Mouse (Mus musculus): ENCODE results near the gene Pex6. TPM values are rescaled to one million over a fixed set of nuclear protein-coding genes. Genes with fewer than 3 reads are reported as not detected.

Pex6 gene
- total RNA-seq, 4 experiments from 2014 or later: 43.0 to 46.5 (median 45.4) TPM

DNA sequence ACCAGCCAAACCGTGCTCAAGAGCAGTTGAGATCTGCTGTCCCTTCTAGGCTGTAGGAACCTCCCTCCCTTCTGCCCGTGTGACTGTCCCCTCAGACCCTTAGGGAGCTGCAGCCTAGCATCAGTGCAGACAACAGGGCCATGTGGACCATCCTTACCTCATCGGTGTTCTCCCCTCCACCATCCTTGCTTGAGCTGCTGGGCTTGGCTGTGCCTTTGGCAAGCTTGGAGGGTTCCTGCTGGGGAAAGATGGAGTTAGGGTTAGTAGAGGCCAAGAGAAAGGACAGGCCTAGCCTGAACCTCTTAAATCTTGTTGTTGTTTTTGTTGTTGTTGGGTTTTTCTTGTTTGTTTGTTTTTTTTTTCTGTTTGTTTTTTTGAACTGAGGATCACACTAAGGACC is 11.4 kb upstream of the Pex6 start:
- DNase-seq (ENCODE audit: low spot score in 2 of 2): no peak

- DNase-seq (ENCODE audit: low spot score in 2 of 2): no peak
These were observed 9.8 kb upstream of the Pex6 start for GRCm38 (mm10) chr17:46701489-46701888.

DNA sequence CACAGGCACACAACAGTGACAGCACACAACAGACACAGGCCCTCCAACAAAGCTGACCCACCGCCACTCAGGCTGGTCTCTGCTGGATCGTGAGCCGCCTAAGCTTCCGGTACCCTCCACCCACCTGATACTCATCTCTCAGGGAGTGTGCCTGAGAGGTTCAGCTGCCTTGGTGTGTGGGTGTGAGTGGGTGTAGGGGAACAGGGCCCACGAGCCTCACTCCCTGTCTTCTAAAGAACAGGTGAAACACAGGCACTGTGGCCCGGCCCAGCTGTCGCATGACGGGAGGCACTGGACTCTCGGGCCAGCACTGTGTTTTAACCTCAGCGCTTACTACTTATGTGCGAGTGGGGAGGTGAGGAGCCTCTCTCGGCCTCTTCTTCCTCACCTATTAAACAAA is 9.2 kb upstream of the Pex6 start:
- DNase-seq (ENCODE audit: low spot score in 2 of 2): no peak

GRCm38 (mm10) chr17:46702506-46702905 is 8.8 kb upstream of the Pex6 start:
- no peak for DNase-seq (ENCODE audit: low spot score in 2 of 2)

- DNase-seq (ENCODE audit: low spot score in 2 of 2): no peak
These were observed 7.0 kb upstream of the Pex6 start for GRCm38 (mm10) chr17:46703971-46704886.

GRCm38 (mm10) chr17:46704887-46705835 is 6.1 kb upstream of the Pex6 start, which contains the start of gene Ppp2r5d:
Gene Ppp2r5d, minus strand, starts transcription at chr17:46705111.
- DNase-seq (ENCODE audit: low spot score in 2 of 2): peak; percentile 91 to 97

DNA sequence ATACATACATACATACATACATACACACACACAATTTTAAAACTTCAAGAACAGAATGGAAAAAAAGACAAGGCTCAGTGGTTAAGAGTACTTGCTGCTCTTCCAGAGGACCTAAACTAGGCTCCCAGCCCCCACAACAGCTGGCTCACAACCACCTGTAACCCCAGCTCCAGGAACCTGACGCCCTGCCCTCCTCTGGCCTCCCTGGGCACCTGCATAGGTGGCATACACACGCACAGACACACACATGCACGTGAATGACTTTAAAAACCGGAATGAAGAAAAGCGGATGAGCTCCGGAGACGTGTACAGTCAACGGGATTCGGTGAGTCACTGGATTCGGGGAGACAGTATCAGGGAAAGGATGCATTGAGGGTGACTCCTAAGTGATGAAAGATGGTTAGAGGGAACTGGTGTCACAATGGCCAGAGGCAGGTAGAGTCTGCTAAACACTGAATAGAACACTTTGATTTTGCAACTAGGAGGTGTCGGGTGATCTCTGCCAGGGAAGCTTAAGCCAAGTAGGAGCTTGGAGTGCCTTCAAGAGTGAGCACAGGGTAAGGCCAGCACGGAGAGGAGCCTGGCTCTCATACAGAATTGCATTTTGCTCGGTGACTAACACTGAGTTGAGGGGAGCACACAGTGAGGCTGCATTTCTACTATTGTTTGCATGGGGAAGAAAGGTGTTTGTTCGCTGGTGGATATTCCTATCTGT is 4.7 kb upstream of the Pex6 start:
- no peak for DNase-seq (ENCODE audit: low spot score in 2 of 2)

DNA sequence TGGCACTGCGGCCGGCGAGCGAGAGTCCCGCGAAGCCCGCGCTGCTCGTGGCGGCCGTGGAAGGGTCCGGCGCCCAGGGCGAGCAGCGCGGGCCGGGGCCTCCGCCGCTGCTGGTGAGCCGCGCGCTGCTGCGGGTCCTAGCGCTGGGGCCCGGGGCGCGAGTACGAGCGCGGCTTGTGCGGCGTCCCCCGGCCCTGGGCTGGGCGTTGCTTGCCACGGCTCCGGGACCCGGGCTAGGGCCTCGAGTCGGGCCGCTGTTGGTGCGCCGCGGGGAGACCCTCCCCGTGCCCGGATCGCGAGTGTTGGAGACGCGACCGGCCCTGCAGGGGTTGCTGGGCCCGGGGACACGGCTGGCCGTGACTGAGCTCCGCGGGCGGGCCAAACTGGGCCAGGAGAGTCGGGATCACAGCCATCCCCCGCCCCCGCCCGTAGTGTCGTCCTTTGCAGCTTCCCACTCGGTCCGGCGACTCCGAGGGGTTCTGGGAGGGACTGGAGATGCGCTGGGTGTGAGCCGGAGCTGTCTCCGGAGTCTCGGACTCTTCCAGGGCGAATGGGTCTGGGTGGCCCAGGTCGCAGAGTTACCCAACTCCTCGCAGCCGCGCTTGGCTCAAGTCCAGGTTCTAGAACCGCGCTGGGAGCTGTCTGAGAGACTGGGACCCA is 479 bp downstream of the Pex6 start:
- no peak for DNase-seq (ENCODE audit: low spot score in 2 of 2)

GRCm38 (mm10) chr17:46712442-46712841 is 1.2 kb downstream of the Pex6 start:
- DNase-seq (ENCODE audit: low spot score in 2 of 2): no peak

DNA sequence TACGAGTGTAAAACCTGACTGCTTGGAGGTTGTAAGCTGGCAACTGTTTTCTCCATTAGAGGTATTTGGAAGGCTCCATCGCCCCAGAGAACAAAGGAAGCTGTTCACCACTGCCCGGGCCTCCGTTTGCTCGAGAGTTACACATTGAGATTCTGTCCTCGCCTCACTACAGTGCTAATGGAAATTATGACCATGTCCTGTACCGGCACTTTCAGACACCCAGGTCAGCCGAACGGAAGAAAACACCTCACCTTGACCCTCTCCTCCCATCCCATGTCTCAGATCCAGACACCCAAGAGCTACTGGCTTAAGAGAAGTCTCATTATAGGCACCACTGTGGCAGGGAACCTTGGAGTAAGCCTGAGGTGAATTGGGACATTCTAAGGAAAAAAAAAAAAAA is 2.6 kb downstream of the Pex6 start:
- DNase-seq (ENCODE audit: low spot score in 2 of 2): no peak

- DNase-seq (ENCODE audit: low spot score in 2 of 2): no peak
These were observed 3.7 kb downstream of the Pex6 start for GRCm38 (mm10) chr17:46714756-46715481.

- no peak for DNase-seq (ENCODE audit: low spot score in 2 of 2)
These were observed 9.8 kb downstream of the Pex6 start for GRCm38 (mm10) chr17:46721077-46721476.

GRCm38 (mm10) chr17:46724477-46725084 is 13.3 kb downstream of the Pex6 start:
- no peak for DNase-seq (ENCODE audit: low spot score in 2 of 2)

DNA sequence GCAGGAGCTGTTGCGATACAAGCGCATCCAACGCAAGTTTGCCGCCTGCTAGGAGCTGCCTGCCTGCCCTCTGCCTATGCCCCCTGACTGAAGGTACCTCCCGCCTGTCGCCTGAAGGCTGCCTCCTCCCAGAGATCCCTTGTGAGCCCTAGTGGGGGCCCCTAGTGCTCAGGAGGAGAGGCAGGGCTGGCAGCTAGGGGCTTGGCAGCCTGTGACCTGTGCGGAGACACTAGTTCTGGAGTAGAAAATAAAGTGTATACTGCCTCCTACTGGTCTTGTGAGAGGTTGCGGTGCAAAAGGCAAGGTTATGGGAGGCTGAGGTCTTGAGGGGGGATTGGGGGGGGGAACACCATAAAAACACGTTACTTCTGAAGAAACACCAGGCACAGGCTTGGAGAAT is 14.0 kb downstream of the Pex6 start:
- DNase-seq (ENCODE audit: low spot score in 2 of 2): no peak

- DNase-seq (ENCODE audit: low spot score in 2 of 2): no peak
These were observed 14.7 kb downstream of the Pex6 start for GRCm38 (mm10) chr17:46725731-46726645.

DNA sequence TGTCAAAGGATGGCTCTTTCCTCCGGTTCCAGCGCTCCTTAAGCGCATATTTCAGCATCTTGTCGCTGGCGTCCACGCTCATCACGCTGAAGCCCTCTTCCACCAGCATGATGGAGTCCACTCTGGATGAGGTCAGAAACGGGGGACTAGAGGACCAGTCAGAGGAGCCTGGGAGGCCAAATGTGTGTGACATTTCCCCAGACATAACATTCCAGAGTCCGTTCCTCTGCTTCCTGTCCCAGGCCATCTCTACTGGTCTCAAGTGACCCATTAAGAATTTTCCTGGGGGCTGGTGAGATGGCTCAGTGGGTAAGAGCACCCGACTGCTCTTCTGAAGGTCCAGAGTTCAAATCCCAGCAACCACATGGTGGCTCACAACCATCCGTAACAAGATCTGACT is 16.0 kb downstream of the Pex6 start:
- no peak for DNase-seq (ENCODE audit: low spot score in 2 of 2)

GRCm38 (mm10) chr17:46728021-46728420 is 16.8 kb downstream of the Pex6 start:
- no peak for DNase-seq (ENCODE audit: low spot score in 2 of 2)

GRCm38 (mm10) chr17:46728496-46728895 is 17.2 kb downstream of the Pex6 start:
- no peak for DNase-seq (ENCODE audit: low spot score in 2 of 2)

DNA sequence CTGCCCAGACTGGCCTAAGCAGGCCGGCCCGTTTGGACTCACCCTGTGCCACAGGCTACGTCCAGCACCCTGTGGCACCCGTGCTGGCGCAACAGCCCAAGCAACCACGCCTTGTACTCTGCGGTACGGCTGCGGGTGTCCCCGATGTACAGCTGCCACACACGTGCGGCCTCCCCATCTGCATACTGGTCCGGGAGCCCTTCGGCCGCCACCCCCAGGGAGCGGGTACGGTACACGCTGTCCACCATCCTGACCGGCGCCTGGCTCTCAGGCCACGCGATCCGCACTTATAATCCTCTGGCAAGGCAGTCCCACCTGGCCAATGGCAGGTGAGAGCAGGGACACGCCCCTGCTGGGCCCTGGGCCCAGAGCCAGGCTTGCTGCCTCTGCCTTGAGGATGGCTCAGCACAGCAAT is 17.6 kb downstream of the Pex6 start, which contains the start of gene Gnmt:
TSS of gene Gnmt (minus strand) at position 265 of the 415 bp plus-strand sequence.
- DNase-seq (ENCODE audit: low spot score in 2 of 2): no peak

Data from left cerebral cortex, adult 8-10 months (tissue).